Mouse (Mus musculus): ENCODE measurements around the gene Sgpl1. TPM values are rescaled to one million over a fixed set of nuclear protein-coding genes. Genes with fewer than 3 reads are reported as not detected.

Gene Sgpl1
- polyA plus RNA-seq, 1 experiment from 2014 or later, result 119 TPM

- Histone ChIP-seq H3K27ac (ENCODE audit: low read depth, low read length) (no peak overlapping the region), H3K9ac (ENCODE audit: low read depth, low read length) (no peak overlapping the region), H3K4me1 (replicated peaks; ENCODE audit: control insufficient read depth, insufficient read depth, low read length) (no peaks in the 10 kb centered on the region), H3K36me3 (ENCODE audit: control insufficient read depth, insufficient read depth) (no peaks in the 10 kb centered on the region), H3K27me3 (replicated peaks; ENCODE audit: control insufficient read depth, insufficient read depth, low read length) (peaks cover 10% of the 10 kb centered on the region; the same call in 1 of the 2 replicates), H3K9me3 (ENCODE audit: control insufficient read depth) (no peaks in the 10 kb centered on the region), H3K4me3 (ENCODE audit: low read depth, low read length) (no peak overlapping the region), H3K4me2 (replicated peaks; ENCODE audit: low read depth) (no peak overlapping the region)
- 54% methylated on average over 6 of the region's 6 CpGs for WGBS
- no peak for TF ChIP-seq CTCF (IDR thresholded peaks at IDR 0.05; ENCODE audit: low read depth)
- no peak for ATAC-seq
Observed at GRCm38 (mm10) chr10:61179927-61180326, 32.4 kb upstream of the Sgpl1 start.

DNA sequence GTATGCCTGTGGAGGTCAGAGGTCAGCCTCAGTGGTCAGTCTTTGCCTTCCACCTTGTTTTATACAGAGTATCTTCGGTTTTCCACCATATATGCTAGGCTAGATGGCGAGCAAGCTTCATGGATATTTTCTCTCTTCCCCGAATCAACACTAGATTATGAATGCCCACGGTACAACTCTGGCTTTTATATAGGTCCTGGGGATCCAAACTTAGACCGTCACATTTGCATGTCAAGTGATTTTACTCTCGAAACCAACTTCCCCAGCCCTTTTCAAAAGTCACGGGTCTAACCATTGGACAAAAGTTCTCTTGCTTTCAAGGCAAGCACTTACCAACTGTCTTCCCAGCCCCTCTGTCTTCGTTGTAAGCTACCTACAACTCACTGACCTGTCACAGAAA lies 31.2 kb upstream of the Sgpl1 start:
- Histone ChIP-seq H3K27ac (ENCODE audit: low read depth, low read length) (no peak overlapping the region), H3K4me3 (ENCODE audit: low read depth, low read length) (no peak overlapping the region), H3K27me3 (replicated peaks; ENCODE audit: control insufficient read depth, insufficient read depth, low read length) (peaks cover 10% of the 10 kb centered on the region; the same call in 1 of the 2 replicates), H3K9ac (ENCODE audit: low read depth, low read length) (no peak overlapping the region), H3K9me3 (ENCODE audit: control insufficient read depth) (no peaks in the 10 kb centered on the region), H3K4me1 (replicated peaks; ENCODE audit: control insufficient read depth, insufficient read depth, low read length) (no peaks in the 10 kb centered on the region), H3K4me2 (replicated peaks; ENCODE audit: low read depth) (no peak overlapping the region), H3K36me3 (ENCODE audit: control insufficient read depth, insufficient read depth) (no peaks in the 10 kb centered on the region)
- ATAC-seq, result no peak
- WGBS, result 89% methylated on average over 8 of the region's 8 CpGs
- no peak for TF ChIP-seq CTCF (IDR thresholded peaks at IDR 0.05; ENCODE audit: low read depth)

GRCm38 (mm10) chr10:61177751-61178150 lies 30.2 kb upstream of the Sgpl1 start:
- 79% methylated on average over 4 of the region's 4 CpGs for WGBS
- H3K9ac ChIP-seq (ENCODE audit: low read depth, low read length), result no peak overlapping the region
- no peak overlapping the region for H3K27ac ChIP-seq (ENCODE audit: low read depth, low read length)
- peaks cover 10% of the 10 kb centered on the region; the same call in 1 of the 2 replicates for H3K27me3 ChIP-seq (replicated peaks; ENCODE audit: control insufficient read depth, insufficient read depth, low read length)
- no peaks in the 10 kb centered on the region for H3K9me3 ChIP-seq (ENCODE audit: control insufficient read depth)
- no peak overlapping the region for H3K4me2 ChIP-seq (replicated peaks; ENCODE audit: low read depth)
- H3K4me3 ChIP-seq (ENCODE audit: low read depth, low read length), result no peak overlapping the region
- no peaks in the 10 kb centered on the region for H3K36me3 ChIP-seq (ENCODE audit: control insufficient read depth, insufficient read depth)
- no peak for ATAC-seq
- H3K4me1 ChIP-seq (replicated peaks; ENCODE audit: control insufficient read depth, insufficient read depth, low read length), result no peaks in the 10 kb centered on the region
- TF ChIP-seq CTCF (IDR thresholded peaks at IDR 0.05; ENCODE audit: low read depth), result no peak

DNA sequence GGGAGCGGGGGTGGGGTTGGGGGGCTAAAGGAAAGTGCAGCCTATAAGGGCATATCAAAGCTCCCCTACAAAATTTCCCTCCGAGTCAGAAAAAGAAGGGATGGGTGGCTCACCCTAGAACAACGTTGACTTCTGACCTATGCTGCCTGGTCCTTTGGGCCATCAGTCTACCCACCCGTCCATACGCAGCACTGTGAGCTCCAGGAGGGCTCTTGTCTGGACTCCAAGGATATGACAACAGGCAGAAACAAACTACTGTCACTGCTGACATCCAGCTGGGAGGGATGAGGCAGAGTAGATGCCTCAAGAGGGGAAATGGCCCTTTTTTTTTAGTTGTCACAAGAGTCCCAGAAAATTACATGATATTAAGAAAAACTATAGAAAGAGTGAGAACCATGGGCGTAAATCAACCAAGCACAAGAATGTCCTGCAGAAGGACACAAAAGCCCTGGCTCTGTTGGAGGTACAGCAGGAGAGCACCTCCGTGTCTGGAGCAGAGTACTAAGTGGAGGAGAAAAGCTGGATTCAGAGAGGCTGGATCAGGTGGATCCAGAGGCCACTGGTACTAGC lies 28.8 kb upstream of the Sgpl1 start:
- peaks cover 10% of the 10 kb centered on the region; the same call in 1 of the 2 replicates for H3K27me3 ChIP-seq (replicated peaks; ENCODE audit: control insufficient read depth, insufficient read depth, low read length)
- no peaks in the 10 kb centered on the region for H3K9me3 ChIP-seq (ENCODE audit: control insufficient read depth)
- no peak for ATAC-seq
- WGBS, result 57% methylated on average over 7 of the region's 7 CpGs
- H3K4me3 ChIP-seq (ENCODE audit: low read depth, low read length), result no peak overlapping the region
- peak overlapping the region; percentile 30; the same call in 1 of the 2 replicates for H3K4me2 ChIP-seq (replicated peaks; ENCODE audit: low read depth)
- H3K9ac ChIP-seq (ENCODE audit: low read depth, low read length), result no peak overlapping the region
- no peak for TF ChIP-seq CTCF (IDR thresholded peaks at IDR 0.05; ENCODE audit: low read depth)
- H3K27ac ChIP-seq (ENCODE audit: low read depth, low read length), result no peak overlapping the region
- H3K36me3 ChIP-seq (ENCODE audit: control insufficient read depth, insufficient read depth), result no peaks in the 10 kb centered on the region
- no peaks in the 10 kb centered on the region for H3K4me1 ChIP-seq (replicated peaks; ENCODE audit: control insufficient read depth, insufficient read depth, low read length)

- H3K4me3 ChIP-seq (ENCODE audit: low read depth, low read length), result no peak overlapping the region; the same call in 1 of the 2 replicates
- H3K27me3 ChIP-seq (replicated peaks; ENCODE audit: control insufficient read depth, insufficient read depth, low read length), result peaks cover 10% of the 10 kb centered on the region; the same call in 1 of the 2 replicates
- no peak overlapping the region for H3K9ac ChIP-seq (ENCODE audit: low read depth, low read length)
- no peaks in the 10 kb centered on the region for H3K9me3 ChIP-seq (ENCODE audit: control insufficient read depth)
- TF ChIP-seq CTCF (IDR thresholded peaks at IDR 0.05; ENCODE audit: low read depth), result peak; percentile 69
- H3K36me3 ChIP-seq (ENCODE audit: control insufficient read depth, insufficient read depth), result no peaks in the 10 kb centered on the region
- H3K27ac ChIP-seq (ENCODE audit: low read depth, low read length), result no peak overlapping the region
- ATAC-seq, result no peak
- H3K4me1 ChIP-seq (replicated peaks; ENCODE audit: control insufficient read depth, insufficient read depth, low read length), result no peaks in the 10 kb centered on the region
- peak overlapping the region; percentile 30 for H3K4me2 ChIP-seq (replicated peaks; ENCODE audit: low read depth)
- WGBS, result 15% methylated on average over 24 of the region's 24 CpGs
Observed at GRCm38 (mm10) chr10:61175442-61176204, 28.1 kb upstream of the Sgpl1 start.

DNA sequence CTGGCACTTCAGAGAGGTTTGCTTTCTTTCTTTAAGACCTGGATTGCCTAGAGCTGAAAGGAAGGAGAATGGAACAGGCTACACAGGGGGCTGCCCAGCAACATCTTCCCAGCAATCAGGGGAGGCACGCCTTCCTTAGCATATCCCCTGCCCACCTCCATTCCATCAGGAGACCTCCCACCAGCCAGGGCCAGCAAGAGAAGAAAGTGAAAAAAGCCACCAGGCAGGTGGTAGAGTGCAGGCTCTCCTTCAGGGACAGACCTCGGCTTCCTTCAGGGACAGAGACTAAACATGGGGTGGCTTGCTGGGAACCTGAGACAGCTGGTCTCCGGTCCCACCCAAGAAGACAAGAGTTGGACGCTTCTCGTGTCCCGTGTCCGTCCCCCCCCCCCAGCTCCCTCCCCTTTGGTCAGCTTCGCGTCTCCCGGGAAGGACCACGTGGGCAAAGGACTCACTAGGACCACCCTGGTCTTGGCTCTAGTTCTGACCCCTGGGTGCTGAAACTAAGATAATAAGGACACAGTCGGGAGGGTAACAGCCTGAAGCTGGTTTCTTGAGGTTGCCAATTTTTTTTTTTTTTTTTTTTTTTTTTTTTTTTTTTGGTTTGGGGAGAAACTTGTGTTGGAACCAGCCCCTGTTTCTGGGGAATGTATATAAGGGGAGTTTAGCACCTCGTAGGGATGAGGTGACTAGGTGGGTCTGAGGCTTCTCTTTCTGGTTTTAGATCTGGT lies 27.4 kb upstream of the Sgpl1 start:
- H3K4me3 ChIP-seq (ENCODE audit: low read depth, low read length), result no peak overlapping the region
- H3K27me3 ChIP-seq (replicated peaks; ENCODE audit: control insufficient read depth, insufficient read depth, low read length), result peaks cover 10% of the 10 kb centered on the region; the same call in 1 of the 2 replicates
- no peak overlapping the region for H3K4me2 ChIP-seq (replicated peaks; ENCODE audit: low read depth)
- H3K27ac ChIP-seq (ENCODE audit: low read depth, low read length), result no peak overlapping the region
- ATAC-seq, result no peak
- no peaks in the 10 kb centered on the region for H3K4me1 ChIP-seq (replicated peaks; ENCODE audit: control insufficient read depth, insufficient read depth, low read length)
- WGBS, result 38% methylated on average over 13 of the region's 13 CpGs
- H3K9me3 ChIP-seq (ENCODE audit: control insufficient read depth), result no peaks in the 10 kb centered on the region
- no peak for TF ChIP-seq CTCF (IDR thresholded peaks at IDR 0.05; ENCODE audit: low read depth)
- no peaks in the 10 kb centered on the region for H3K36me3 ChIP-seq (ENCODE audit: control insufficient read depth, insufficient read depth)
- H3K9ac ChIP-seq (ENCODE audit: low read depth, low read length), result no peak overlapping the region
